Mouse (Mus musculus) natural killer cell, adult 2 months (primary cell): Measurements from ENCODE around the gene 1700023F06Rik.

Source experiments
- DNase-seq, 2 experiments: peaks; one replicate each; pipeline ENCODE4 v3.0.0; 2022; ENCODE audit warnings: low spot score in 2 of 2

The 1700023F06Rik gene

DNA sequence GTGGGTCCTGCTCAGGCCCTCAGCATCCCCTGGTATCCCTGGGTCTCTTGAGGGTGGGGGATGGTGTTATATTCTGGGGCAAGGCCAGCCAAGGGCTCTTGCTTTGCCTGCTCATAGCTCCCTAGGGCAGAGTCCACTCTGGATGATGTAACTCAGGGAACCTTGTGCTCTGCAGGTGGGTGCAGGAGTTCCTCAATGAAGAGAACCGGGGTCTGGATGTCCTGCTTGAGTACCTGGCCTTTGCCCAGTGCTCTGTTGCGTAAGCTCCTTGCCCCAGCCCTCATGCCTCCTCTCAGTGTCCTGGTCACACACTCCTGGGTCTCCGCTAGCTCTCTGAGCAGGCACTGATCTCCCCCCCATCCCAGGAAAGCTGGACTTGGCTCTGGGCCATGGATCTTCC lies 26.4 kb downstream of the 1700023F06Rik start:
- DNase-seq: no peak

DNA sequence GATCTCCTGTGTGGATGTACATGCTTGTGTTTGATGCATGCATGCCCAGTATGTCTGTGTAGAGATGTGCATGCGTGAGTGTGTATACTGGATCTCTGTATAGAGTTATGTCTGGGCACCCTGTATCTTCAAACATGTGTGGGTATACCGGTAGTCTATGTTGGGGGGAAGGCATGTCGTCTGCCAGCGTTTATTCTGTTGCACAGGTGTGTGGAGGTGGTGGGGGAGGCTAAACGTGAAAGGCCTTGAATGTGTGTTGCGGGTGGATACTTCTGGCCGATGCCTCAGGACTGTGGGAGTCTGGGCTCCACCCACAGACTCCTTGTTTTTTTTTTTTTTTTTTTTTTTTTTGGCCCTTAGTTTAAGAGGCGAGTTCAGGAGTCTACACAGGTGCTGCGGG lies 27.0 kb downstream of the 1700023F06Rik start:
- no peak for DNase-seq

DNA sequence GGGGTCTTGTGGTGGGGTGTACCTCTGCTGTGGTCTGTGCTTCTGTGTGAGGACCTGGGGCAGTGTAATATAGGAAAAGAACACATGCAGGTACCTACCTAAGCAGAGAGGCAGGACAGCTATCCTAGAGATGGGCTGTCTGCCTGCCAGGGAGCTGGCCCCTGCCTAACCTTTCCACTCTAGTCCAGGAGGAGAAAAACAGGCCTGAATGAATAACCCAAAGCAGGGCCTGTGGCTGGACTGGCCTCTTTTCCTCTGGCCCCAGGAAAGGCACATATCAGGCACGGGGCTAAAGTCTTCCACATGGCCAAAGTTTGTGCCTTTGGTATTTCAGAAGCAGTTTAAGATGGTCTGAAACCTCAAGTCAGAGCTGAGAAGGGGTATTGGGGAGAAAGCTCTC lies 27.9 kb downstream of the 1700023F06Rik start:
- no peak for DNase-seq

DNA sequence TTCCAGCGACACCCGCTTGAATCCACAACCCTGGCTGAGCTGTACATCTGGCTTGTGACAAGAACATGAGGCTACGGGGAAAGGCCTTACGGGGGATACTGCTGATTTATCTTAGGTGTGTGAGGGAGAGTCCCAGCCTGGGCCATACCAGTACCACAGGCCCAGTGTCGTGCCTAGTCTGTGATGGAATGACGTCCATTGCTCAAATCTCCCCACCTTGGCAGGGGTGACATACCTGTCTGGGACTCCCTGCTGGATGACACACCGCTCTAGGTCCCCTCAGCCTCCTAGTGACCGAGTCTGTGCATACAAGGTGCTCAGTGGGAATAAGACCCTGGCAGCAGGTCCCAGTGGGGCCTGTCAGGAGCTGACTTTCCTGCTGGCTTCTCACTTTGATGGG lies 29.6 kb downstream of the 1700023F06Rik start:
- DNase-seq: no peak

DNA sequence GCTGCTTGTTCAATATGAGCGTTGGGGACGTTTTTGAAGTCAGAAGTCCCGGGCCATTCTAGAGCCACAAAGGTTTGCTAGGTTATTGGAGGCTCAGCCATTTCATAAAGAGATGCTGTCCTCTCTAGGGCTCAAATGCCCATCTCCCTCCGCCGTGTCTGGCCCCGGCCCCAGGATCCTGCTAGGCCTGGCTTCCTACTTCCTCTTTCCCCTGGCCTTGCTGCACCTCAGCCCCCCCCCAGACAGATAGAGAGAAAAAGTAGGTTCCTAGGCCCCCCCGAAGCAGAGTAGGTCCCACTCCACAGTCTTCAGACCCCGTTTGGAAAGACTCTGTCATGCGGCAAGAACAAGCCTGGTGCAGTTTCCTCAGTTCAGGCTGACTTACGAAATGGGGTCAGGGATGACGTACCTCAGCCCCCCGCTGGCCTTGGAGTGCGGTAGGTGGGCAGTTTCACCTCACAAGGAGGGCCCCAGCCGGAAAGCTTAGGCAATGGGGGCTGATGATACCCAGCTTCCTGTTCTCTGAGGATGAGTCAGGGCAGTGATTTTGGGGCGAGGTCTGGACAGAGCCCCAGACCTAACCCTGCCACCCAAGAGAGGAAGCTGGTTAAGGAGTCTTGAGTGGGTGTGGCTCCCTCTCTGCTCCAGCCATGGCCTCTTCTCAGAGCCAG lies 30.4 kb downstream of the 1700023F06Rik start:
- peak; percentile 74 to 80 for DNase-seq

DNA sequence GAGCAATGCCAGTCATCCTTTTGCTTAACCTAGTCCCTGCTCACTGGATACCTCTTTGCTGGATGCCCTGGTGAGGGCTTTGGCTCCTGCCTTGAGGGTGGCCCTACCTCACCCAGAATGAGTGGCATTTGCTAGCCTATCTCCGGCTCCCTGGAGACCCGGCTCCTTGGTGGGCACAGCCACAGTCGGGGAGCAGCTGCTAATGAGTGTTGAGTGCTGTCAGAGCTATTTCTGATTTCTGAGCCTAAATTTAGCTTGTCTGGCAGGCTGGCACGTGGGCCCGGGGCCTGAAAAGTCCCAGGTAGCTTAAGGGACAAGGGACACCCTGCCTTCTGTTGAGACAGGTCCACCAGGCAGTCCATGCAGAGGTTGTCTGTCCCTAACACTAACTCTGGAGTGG lies 31.1 kb downstream of the 1700023F06Rik start:
- no peak for DNase-seq

DNA sequence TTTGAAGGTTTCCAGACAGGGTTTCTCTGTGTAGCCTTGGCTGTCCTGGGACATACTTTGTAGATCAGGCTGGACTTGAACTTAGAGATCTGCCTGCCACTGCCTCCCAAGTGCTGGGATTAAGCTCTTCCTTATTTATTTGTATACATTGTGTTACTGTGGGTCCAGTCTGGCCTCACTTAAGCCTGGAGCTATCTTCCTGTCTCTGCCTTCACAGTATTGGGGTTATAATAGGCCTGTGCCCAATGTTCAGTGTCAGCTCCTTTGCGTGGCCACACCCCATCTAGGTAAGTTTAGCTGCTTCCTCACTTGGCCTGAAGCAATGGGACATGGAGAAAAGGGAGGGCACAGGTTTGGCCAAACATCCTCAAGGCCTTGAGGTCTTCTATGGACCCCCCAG lies 31.8 kb downstream of the 1700023F06Rik start:
- DNase-seq: no peak

DNA sequence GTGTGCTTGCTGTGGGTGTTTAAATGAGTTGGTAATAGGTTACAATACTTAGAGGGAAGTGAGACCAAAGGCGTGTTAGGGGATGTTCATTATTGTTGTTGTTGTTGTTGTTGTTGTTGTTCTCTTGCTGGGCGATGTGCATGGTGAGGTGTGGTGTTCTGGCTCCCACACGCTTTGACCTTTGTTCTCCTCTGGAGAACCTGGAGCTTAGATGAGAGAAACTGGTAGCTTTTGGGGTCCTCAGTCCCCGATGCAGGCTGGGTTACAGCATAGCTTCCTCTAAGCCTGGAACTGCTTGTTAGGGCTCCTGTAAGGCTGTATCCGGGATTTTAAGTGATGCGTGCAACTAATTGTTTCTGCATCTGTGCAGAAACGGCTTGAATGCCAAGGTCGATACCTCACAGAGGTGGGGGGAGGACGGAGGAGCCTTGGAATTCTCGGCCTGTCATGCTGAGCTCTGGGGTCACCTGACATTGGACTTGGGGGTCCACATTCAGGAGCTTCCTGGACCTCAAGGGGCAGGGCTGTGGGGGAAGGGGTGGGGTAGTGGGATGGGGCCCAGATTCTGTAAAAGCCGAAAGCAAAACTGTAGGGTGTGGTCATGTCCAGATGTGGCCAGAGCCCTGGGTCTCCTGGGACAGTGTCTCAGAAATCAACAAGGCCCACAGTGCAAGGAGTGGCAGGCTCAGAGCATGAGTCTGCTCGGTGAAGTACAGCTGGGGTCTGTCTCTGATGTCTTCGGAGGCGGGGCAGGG lies 32.5 kb downstream of the 1700023F06Rik start:
- DNase-seq: no peak

DNA sequence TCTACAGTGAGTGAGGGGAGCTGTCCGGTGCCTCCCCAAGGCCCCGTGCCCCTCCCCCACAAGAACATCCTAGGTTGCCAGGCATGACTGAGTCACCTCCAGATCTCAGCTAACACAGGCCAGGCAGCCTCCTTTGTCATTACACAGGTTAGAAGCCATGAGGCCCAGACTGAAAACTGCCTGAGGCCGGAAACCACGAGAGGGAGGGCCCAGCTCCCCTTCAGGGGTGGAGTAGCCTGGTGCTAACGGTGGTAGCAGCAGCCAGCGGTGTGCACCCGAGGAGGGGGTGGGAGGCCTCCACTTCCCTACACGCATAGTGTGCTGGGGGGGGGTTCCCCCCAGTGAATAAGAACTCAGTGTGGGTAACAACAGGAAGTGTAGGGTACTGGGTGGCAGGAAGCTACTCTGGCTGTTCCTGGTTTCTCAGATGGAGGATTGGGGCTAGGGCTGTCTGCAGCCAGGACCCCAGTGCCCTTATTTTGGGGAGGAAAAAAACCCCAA lies 33.4 kb downstream of the 1700023F06Rik start:
- peak; percentile 94 for DNase-seq

DNA sequence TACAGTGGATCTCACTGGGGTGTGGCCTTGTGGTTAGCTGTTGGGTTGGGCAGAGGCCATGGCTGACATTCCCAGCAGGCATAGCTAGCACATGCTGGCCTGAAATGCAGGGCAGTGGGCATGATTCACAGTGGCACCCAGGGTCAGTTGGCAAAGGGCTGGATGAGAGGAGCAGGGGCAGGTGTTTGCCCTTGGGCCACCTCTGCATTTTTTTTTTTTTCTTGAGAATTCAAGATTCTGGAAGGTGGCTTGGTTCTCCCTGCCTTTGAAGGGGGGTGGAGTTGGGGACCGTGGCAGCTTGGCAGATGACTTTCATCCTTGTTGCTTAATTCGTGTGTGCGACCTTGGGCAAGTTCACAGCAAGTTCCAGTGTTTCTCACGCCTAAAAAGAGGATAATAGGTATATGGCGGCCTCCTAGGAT lies 33.9 kb downstream of the 1700023F06Rik start:
- DNase-seq: no peak

DNA sequence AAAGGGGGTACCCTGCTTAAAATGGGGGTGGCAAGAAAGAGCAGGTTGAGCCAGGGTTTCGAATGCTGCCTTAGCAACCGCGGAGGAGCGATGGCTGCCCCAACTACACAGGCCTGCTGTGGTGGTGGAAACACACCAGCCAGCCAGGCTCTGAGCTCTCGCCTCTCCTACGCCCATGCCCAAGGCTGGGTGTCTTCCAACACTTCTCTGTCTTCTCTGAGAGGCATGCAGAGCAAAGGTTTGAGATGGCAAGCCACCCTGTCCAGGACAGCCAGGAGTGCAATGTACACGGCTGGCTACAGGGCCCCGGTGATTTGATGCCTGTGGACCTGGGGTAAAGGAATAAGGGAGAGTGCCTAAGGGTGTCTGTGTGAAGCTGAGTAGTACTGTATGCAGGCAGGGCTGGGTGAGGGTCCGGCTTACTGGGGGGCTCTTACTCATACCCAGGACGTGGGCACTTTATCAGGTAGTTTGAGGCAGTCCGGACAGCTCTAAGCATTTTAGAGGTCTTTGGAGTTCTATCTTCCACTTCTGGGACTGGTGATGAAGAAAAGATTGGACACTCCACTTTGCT lies 34.5 kb downstream of the 1700023F06Rik start:
- DNase-seq: no peak

DNA sequence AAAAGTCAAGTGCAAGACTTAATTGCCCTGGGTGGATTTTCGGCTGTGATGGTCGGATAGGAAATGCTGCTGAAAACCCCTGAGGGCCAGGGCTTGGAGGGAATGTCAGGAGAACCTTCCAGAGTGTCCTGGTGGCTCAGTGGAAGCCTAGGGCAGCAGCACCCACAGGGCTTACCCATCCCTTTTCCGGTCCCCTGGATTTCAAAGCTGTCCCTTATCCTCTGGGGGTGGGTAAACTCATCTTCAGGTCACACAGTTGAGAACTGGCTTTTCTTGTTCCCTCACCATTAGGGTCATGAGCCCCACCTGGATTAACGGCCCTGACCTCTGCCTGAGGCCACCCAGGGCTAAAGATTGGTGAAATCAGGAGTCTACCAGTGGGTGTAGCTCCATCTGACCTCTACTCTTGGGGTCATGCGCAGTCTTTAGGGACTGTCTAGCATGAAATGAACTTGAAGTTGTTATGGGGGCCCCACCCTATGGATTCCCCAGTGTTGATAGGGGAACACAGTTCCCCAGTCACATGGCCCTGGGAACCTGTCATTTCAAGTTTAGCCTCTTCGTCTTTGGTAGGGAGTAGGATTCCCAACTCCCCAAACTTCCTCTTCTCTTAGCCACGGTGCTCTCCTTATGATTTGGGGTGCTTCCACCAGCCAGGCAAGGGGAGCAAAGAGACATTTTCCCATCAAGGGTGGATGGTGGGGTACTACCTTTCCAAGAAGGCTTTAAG lies 35.2 kb downstream of the 1700023F06Rik start:
- no peak for DNase-seq

DNA sequence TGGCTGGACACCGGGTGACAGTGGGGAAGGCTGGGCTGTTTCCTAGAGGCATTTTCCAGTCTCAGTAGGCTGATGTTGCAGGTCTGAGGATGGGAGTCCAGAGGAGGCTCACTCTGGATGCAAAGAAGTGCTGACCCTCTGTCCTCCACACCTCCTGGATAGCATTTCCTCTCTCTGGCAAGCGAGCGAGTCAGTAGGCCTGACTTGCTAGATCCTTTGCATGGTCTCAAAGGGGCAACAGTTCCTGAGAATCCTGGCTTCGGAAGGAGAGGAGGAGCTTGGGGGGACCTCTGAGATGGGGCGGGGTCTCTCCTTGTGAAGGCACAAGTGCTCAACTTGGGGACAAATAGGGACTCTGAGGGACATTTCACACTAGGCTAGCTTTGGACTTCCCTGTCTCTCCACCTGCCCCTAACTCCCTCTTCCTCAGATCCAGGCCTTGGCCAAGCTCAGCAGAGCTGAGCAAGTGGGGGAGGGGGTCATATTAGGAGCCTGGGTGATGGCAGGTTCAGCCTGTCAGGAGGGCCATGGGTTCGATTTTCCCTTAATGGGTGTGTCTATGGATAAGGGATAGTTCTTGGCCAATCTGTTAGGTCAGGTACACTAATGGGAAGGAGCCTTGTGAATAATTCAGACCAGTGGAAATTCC lies 35.8 kb downstream of the 1700023F06Rik start:
- no peak for DNase-seq

DNA sequence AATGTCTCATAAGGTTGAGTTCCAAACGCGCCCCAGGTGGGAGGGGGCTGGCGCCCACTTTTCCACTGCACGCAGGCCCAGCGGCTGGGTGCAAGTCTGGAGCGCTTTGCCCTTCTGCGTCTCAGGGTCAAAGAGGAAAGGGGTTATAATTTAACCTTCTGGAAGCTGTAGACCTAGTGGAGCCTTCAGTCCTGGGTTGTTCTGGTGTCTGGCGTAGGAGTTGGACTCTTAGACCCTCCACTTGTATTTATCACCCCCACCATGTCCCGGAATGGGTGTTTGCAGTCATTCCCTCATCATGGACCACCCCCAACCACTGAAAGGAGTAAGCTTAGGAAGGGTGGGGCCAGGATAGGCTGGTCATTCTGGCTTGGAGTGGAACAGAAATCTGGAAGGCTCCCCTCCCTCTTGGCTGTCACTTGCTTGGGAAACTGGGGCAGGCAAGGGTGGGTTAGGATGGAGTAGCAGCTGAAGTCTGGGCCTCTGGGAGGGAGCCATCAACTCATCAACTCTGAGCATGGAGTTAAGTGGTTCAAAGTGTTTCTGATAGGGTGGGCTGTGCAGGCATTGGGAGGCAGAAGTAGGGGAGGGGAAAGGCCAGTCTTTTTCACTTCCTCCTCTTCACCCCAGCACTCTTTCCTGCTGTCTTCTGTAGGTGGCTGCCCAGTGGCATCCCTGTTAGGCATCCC lies 36.5 kb downstream of the 1700023F06Rik start:
- DNase-seq: no peak

DNA sequence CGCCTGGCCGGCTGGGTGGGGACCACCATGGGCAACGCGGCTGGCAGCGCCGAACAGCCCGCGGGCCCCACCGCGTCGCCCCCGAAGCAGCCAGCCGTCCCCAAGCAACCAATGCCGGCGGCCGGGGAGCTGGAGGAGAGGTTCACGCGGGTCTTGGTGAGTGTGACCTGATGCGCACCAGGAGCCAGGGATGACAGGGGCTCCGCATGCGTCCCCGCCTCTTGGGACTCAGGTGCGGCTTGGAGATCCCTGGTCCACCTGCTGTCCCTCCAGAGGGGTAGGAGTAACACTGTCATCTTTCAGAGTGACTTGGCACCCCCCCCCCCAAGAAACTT lies 37.1 kb downstream of the 1700023F06Rik start:
- no peak for DNase-seq

DNA sequence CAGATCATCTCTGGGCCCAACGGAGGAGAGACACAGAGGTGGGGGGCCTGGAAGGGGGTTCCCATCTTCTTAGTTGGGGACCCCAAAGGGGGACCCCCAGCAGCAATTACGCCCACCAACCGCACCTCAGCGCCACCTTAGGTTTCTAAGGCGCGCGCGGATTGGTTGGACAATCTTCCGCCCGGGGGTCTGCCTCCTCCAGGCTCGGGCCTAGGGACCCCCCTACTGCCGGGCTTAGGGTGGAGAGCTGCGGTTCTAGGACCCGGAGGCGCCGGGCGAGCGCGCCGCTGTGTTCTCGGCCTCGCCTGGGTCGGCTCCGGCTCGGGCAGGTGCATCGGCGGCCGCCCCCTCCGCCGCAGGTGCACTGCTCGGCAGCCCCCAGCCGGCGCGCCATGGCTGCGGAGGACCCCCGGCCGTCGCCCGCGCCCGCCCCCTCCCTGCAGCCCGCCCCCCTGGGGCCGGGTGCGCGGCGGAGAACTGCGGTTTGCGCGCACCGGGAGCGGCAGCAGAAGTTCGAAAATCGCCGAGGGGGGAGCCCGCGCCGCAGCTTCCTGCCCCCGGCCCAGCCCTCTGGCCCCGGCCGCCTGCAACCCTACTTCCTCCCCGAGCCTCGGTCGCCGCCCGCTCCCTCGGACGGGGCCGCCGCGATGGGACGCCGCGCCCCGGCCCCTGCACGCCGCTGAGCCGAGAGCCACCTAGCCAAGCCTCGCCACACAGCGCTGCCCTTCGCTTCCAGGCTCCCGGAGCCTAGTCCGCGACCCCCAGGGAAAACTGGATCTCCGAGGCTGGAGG lies 37.7 kb downstream of the 1700023F06Rik start, which contains the start of gene Fmnl1:
Gene Fmnl1, plus strand, starts transcription at position 614 of the 792 bp plus-strand sequence.
- peak; percentile 61 to 63 for DNase-seq

DNA sequence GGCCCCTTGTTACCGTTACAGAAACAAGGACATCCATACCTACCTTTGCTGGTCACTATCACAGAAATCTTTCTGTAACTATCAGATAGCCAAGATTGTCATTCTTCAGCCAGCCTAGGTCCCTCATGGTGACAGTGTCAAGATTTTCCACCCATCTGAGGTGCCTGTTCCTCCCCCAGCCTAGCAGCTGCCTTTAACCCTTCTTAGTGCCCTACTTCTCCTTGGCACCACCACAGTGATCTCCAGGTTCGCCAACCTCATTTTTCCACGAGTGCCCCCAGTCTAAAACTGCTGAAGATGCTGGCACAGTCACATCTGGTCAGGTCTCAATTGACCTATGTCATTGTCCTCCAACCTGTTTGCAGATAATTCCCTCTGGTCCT lies 38.3 kb downstream of the 1700023F06Rik start:
- no peak for DNase-seq

DNA sequence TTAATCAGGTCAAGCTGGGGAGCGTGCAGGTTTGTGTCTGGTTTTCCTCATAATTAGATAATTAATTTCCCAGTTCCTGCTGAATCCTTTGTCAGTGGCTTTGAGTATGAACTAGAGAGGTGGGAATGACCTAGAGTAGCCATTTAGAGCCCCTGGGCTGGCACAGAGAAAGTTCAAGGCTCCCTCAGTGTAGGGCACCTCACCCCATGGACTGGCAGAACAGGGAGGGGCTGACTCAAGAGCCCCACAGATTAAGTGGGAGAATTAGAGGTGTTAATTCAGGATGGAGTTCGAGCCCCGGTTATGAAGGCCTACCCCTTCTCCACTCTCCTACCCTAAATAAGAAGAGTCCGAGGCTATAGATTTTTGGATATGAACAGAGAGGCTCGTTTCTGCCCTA lies 38.7 kb downstream of the 1700023F06Rik start:
- DNase-seq: no peak

DNA sequence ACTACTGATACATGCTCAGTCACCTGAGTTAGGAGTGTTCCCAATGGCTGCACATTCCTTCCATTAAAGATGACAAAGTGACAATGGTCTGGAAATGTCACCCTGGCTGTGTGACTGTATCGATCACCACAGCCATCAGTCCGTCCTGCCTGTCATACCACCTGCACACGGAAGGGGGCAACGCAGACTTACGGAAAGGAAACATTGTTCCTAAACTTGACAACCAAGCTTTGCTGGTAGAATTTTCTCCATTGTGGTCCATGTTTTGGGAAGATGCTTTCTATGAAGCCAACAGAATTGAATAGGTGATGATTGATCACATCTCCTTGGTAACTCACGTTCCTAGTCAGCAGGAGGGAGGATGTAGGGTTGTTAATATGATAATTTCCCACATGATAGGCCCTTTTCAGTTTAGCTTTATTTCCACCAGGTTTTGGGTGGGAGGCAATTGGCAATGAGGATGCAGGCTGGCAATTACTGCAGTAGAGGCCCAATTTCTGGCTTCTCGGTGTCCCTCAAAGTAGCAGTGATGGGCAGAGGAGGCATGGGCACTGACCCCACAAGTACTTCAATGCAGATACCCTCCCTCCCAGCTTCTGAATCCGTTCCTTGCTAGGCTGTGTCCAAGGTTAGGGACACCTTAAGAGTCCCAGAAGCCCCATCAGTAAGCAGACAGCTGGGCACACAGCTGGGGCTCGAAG lies 39.5 kb downstream of the 1700023F06Rik start:
- DNase-seq: peak; percentile 64 to 78

DNA sequence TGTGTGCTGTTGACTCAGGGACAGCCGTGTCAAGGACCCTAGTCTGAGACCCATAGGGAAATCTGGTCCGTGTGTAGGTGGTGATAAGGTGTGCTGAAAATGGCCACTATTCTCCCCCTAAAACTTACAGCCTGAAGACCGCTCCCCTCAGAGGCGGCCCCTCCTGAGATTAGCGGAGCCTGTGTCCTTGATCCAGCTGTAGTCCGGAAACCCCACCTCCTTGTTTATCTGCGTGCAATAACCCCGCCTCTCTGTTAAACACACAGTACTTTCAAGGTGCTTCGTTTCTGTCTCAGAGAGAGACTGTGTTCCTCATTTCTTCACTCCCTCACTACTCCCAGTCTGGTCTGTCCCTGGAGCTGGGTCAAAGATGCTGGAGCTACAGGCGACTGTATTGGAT lies 44.0 kb downstream of the 1700023F06Rik start:
- DNase-seq: no peak
